7 mouse cellular contexts compared by ENCODE assay signal in genomic region chr3:103683234-103683965, GRCm38 (mm10). TPM values are rescaled to one million over a fixed set of nuclear protein-coding genes. Genes with fewer than 3 reads are reported as not detected.
DNase-seq lines count a peak whose midpoint lies in the region; ATAC-seq and TF ChIP-seq lines count a peak whose summit lies in the region.

No protein-coding gene starts in this region.

- DNase-seq in layer of hippocampus, adult 2 months (ENCODE audit: low spot score in 2 of 2), result peak; percentile 16 to 39
- DNase-seq in layer of hippocampus, adult 9-10 months (ENCODE audit: low spot score), result no peak
- peak; percentile 24 for DNase-seq in embryo, embryonic 10.5 days (ENCODE audit: low spot score)
- no peak for DNase-seq in midbrain, postnatal 0 days (ENCODE audit: low spot score)
- DNase-seq in spleen, adult 12 weeks (ENCODE audit: low spot score), result no peak
- no peak for DNase-seq in gastrocnemius, postnatal 4 days (ENCODE audit: low spot score in 2 of 2)

- H3K9me3 ChIP-seq in hindbrain, embryonic 15.5 days, result no peaks in the 10 kb centered on the region
- no peaks in the 10 kb centered on the region for H3K9me3 ChIP-seq in midbrain, postnatal 0 days (ENCODE audit: low read length)

- H3K9ac ChIP-seq in hindbrain, embryonic 15.5 days, result no peak overlapping the region
- peak overlapping the region; percentile 24; the same call in 1 of the 2 replicates for H3K9ac ChIP-seq in midbrain, postnatal 0 days (replicated peaks; ENCODE audit: low read length, poor library complexity, severe bottlenecking)

- H3K27ac ChIP-seq in layer of hippocampus, adult 2 months, result peak overlapping the region; percentile 57; the same call in 1 of the 2 replicates
- H3K27ac ChIP-seq in hindbrain, embryonic 15.5 days (replicated peaks), result no peak overlapping the region
- H3K27ac ChIP-seq in midbrain, postnatal 0 days (ENCODE audit: low read depth, low read length), result no peak overlapping the region

- TF ChIP-seq CTCF in layer of hippocampus, adult 2 months (conservative IDR thresholded peaks at IDR 0.05), result no peak
- TF ChIP-seq CTCF in midbrain, postnatal 0 days (IDR thresholded peaks at IDR 0.05), result no peak

- 2% methylated on average over 21 of the region's 21 CpGs for WGBS in hindbrain, embryonic 15.5 days
- 5% methylated on average over 21 of the region's 21 CpGs for WGBS in midbrain, postnatal 0 days

- H3K4me3 ChIP-seq in layer of hippocampus, adult 2 months, result peak overlapping the region; percentile 39
- H3K4me3 ChIP-seq in hindbrain, embryonic 15.5 days, result 0 out of 2 replicates have a peak overlapping the region, but pooled peaks have one; percentile 4
- H3K4me3 ChIP-seq in midbrain, postnatal 0 days (ENCODE audit: low read depth, low read length), result 0 out of 2 replicates have a peak overlapping the region, but pooled peaks have one; percentile 12

- ATAC-seq in hindbrain, embryonic 15.5 days (ENCODE audit: low FRiP score, low read depth), result peak; percentile 61
- no peak for ATAC-seq in midbrain, postnatal 0 days (ENCODE audit: low FRiP score)

- H3K27me3 ChIP-seq in hindbrain, embryonic 15.5 days, result no peaks in the 10 kb centered on the region
- H3K27me3 ChIP-seq in midbrain, postnatal 0 days (ENCODE audit: insufficient read depth, low read length), result no peaks in the 10 kb centered on the region

- H3K36me3 ChIP-seq in hindbrain, embryonic 15.5 days, result no peaks in the 10 kb centered on the region
- no peaks in the 10 kb centered on the region for H3K36me3 ChIP-seq in midbrain, postnatal 0 days (ENCODE audit: insufficient read depth, low read length)

- peaks cover 15% of the 10 kb centered on the region for H3K4me1 ChIP-seq in hindbrain, embryonic 15.5 days (replicated peaks)
- peaks cover 8% of the 10 kb centered on the region; the same call in 1 of the 2 replicates for H3K4me1 ChIP-seq in midbrain, postnatal 0 days (ENCODE audit: insufficient read depth, low read length)

- H3K4me2 ChIP-seq in hindbrain, embryonic 15.5 days, result peak overlapping the region; percentile 49
- peak overlapping the region; percentile 42 for H3K4me2 ChIP-seq in midbrain, postnatal 0 days (ENCODE audit: low read depth, low read length, poor library complexity, severe bottlenecking)

RNA-seq across cellular contexts. Expression of gene Atg4a-ps, which starts 37.5 kb away (rescaled TPM):
- 1 to 10 TPM in 1 of 2 experiments, not detected in 1; 1.9 TPM for total RNA-seq in layer of hippocampus, adult 2 months (2021)
- not detected in 2 replicates for polyA plus RNA-seq in hindbrain, embryonic 15.5 days (2015; fragmentation: Nextera tagmentation; extraction: Ambion mirVana)
- total RNA-seq in midbrain, postnatal 0 days (2014; rRNA removed), result not detected in 2 replicates
- polyA plus RNA-seq in midbrain, postnatal 0 days (2015; fragmentation: Nextera tagmentation; extraction: Ambion mirVana), result 0.22 TPM in 1 of 2 replicates, not detected in the other
- total RNA-seq in gastrocnemius, postnatal 4 days (2021), result 1 to 10 TPM in 1 of 2 experiments, not detected in 1; 9.2 TPM

RNA-seq across cellular contexts. Expression of gene Olfml3, which starts 54.4 kb away (rescaled TPM):
- total RNA-seq in layer of hippocampus, adult 2 months (2021), result 10 to 100 TPM; 13.6 to 14.2 TPM
- 8.7 and 9.7 TPM in 2 replicates for polyA plus RNA-seq in hindbrain, embryonic 15.5 days (2015; fragmentation: Nextera tagmentation; extraction: Ambion mirVana)
- 7.5 and 9.0 TPM in 2 replicates for total RNA-seq in midbrain, postnatal 0 days (2014; rRNA removed)
- 7.0 and 8.9 TPM in 2 replicates for polyA plus RNA-seq in midbrain, postnatal 0 days (2015; fragmentation: Nextera tagmentation; extraction: Ambion mirVana)
- total RNA-seq in gastrocnemius, postnatal 4 days (2021), result 10 to 100 TPM; 17.1 to 18.9 TPM

RNA-seq across cellular contexts. Expression of gene Gm10964, which starts 55.8 kb away (rescaled TPM):
- not detected for total RNA-seq in layer of hippocampus, adult 2 months (2021)
- polyA plus RNA-seq in hindbrain, embryonic 15.5 days (2015; fragmentation: Nextera tagmentation; extraction: Ambion mirVana), result not detected in 2 replicates
- total RNA-seq in midbrain, postnatal 0 days (2014; rRNA removed), result not detected in 2 replicates
- polyA plus RNA-seq in midbrain, postnatal 0 days (2015; fragmentation: Nextera tagmentation; extraction: Ambion mirVana), result not detected in 2 replicates
- total RNA-seq in gastrocnemius, postnatal 4 days (2021), result not detected

Comparison
In these comparisons a context has a peak if more than half of its experiments do, and no peak if none do; other contexts are left out.
1. DNase-seq: peak in layer of hippocampus, adult 2 months (2 of 2) and embryo, embryonic 10.5 days (single experiment); none in layer of hippocampus, adult 9-10 months (single experiment), midbrain, postnatal 0 days (single experiment), spleen, adult 12 weeks (single experiment) and gastrocnemius, postnatal 4 days (0 of 2).
2. Peak in every context shown above with its lines, with median percentiles within 50 percentile points of each other: H3K4me3 ChIP-seq.